Comparison of ENCODE assay signal across 16 mouse cellular contexts in genomic region chr6:96057575-96058159, GRCm38 (mm10). TPM values are rescaled to one million over a fixed set of nuclear protein-coding genes. Genes with fewer than 3 reads are reported as not detected.
"Had no signal": no experiment of that assay in that cellular context is flagged by ENCODE, and none has a peak within 500 bp of the region (broad histone marks: within the 10 kb centered on the region; RNA-seq: fewer than 3 reads in every experiment).

No protein-coding gene starts in this region.

- H3K27ac ChIP-seq: kidney, postnatal 0 days; limb, embryonic 12.5 days; limb, embryonic 15.5 days; liver, embryonic 14.5 days had no signal

- H3K36me3 ChIP-seq: limb, embryonic 12.5 days; limb, embryonic 15.5 days had no signal

- H3K4me2 ChIP-seq: limb, embryonic 12.5 days; limb, embryonic 15.5 days; liver, embryonic 11.5 days; midbrain, embryonic 11.5 days had no signal

- DNase-seq: kidney, adult 2 months; kidney, postnatal 25 days; left cerebral cortex, postnatal 4 days; liver, postnatal 0 days; lung, postnatal 4 days; midbrain, embryonic 14.5 days; thymus, postnatal 25 days had no signal

- H3K4me3 ChIP-seq: limb, embryonic 12.5 days; limb, embryonic 15.5 days had no signal

- H3K4me1 ChIP-seq: limb, embryonic 12.5 days; limb, embryonic 15.5 days had no signal

- H3K9me3 ChIP-seq: limb, embryonic 12.5 days; limb, embryonic 15.5 days had no signal

- H3K27me3 ChIP-seq: limb, embryonic 12.5 days; limb, embryonic 15.5 days had no signal

- H3K9ac ChIP-seq: limb, embryonic 12.5 days; limb, embryonic 15.5 days; liver, embryonic 14.5 days; liver, postnatal 0 days had no signal

- ATAC-seq: hindbrain, embryonic 16.5 days; intestine, embryonic 16.5 days; liver, postnatal 0 days had no signal

RNA-seq across cellular contexts. Expression of gene Fam19a1, which starts 55.3 kb away (rescaled TPM):
- polyA plus RNA-seq: liver, embryonic 14.5 days; liver, postnatal 0 days; spleen, adult 2 months had no signal
